Mouse (Mus musculus) G1E (cell line): ENCODE results near the gene Rrm2. TPM values are rescaled to one million over a fixed set of nuclear protein-coding genes. Genes with fewer than 3 reads are reported as not detected.
A peak's percentile ranks its signal among the peaks of the same experiment; 100 is the strongest.

ENCODE experiments used
- ATAC-seq: 2 replicates; pipeline ENCODE4 v1.8.0; 2016; ENCODE audit warnings: mild to moderate bottlenecking; ENCODE audit not compliant: insufficient number of reproducible peaks, poor library complexity, low FRiP score, severe bottlenecking; ENCODE audit errors: extremely low read depth
- DNase-seq: peaks from one replicate; pipeline ENCODE4 v3.0.0; 2012; ENCODE audit warnings: low spot score
- H3K27me3 ChIP-seq: 2 replicates; pipeline ENCODE4 v1.6.1; 2012; ENCODE audit warnings: mild to moderate bottlenecking, low read length, inconsistent platforms; ENCODE audit not compliant: insufficient read depth
- H3K36me3 ChIP-seq: replicated peaks from 2 replicates; pipeline ENCODE3; 2012; ENCODE audit warnings: mild to moderate bottlenecking, inconsistent platforms
- H3K4me1 ChIP-seq: 2 replicates; pipeline ENCODE4 v1.6.1; 2012; ENCODE audit warnings: low read depth, low read length, inconsistent platforms, mixed read lengths; ENCODE audit not compliant: insufficient read depth
- H3K4me3 ChIP-seq: 2 replicates; pipeline ENCODE4 v1.5.1; 2012; ENCODE audit warnings: low read depth, mild to moderate bottlenecking, inconsistent platforms, low read length, moderate library complexity, mixed read lengths
- H3K9me3 ChIP-seq: replicated peaks from 2 replicates; pipeline ENCODE4 v1.6.1; 2012; ENCODE audit warnings: inconsistent platforms
- CTCF ChIP-seq: IDR thresholded peaks from 2 replicates; pipeline ENCODE4 v1.5.1; 2012; ENCODE audit warnings: low read depth, low read length, inconsistent platforms, mixed read lengths
- GATA1 ChIP-seq: IDR thresholded peaks from 2 replicates; pipeline ENCODE4 v1.6.1; 2012; ENCODE audit warnings: borderline replicate concordance, low read length, inconsistent platforms, mixed read lengths
- GATA2 ChIP-seq: IDR thresholded peaks from 2 replicates; pipeline ENCODE4 v1.6.1; 2012; ENCODE audit warnings: low read depth, low read length, inconsistent platforms, borderline replicate concordance
- POLR2AphosphoS5 ChIP-seq: IDR thresholded peaks from 2 replicates; pipeline ENCODE4 v1.6.1; 2012; ENCODE audit warnings: low read depth, low read length, inconsistent platforms; ENCODE audit not compliant: insufficient replicate concordance
- TAL1 ChIP-seq: conservative IDR thresholded peaks from 2 replicates; pipeline ENCODE4 v1.6.1; 2012; ENCODE audit warnings: low read depth, low read length, inconsistent platforms, mixed read lengths
- polyA plus RNA-seq: library from polyadenylated mRNA; stranded (reverse); fragments of >175 nt; gene quantifications from 2 replicates; pipeline ENCODE4 v1.2.3, GENCODE M21; 2012
- total RNA-seq, 2 experiments: library from RNA; stranded (forward) in 1 of 2; stranded (reverse) in 1 of 2; fragments of 200-1000 nt in 1 of 2; fragments of >200 nt in 1 of 2; fragmentation: Nextera tagmentation in 1 of 2; gene quantifications; 2 replicates each; pipeline ENCODE4 v1.2.3; 2014 to 2017

Gene Rrm2
- total and polyA plus RNA-seq, 3 experiments, result 330 to 622 (median 352) TPM

GRCm38 (mm10) chr12:24710672-24711071, 2.6 kb downstream of the Rrm2 start:
- Histone ChIP-seq H3K4me3 (peak overlapping the region; percentile 91), H3K9me3 (no peaks in the 10 kb centered on the region), H3K4me1 (peaks cover 51% of the 10 kb centered on the region), H3K36me3 (peaks cover 62% of the 10 kb centered on the region), H3K27me3 (no peaks in the 10 kb centered on the region)
- DNase-seq (no peak), ATAC-seq (no peak)
- TF ChIP-seq CTCF (peak; percentile 48; the same call in 1 of the 2 replicates), POLR2AphosphoS5 (no peak), GATA2 (no peak)

- H3K36me3 ChIP-seq, result peaks cover 79% of the 10 kb centered on the region
- H3K9me3 ChIP-seq, result no peaks in the 10 kb centered on the region
- H3K4me3 ChIP-seq, result peak overlapping the region; percentile 66; the same call in 1 of the 2 replicates
- TF ChIP-seq TAL1 (no peak), POLR2AphosphoS5 (no peak), GATA1 (no peak), GATA2 (no peak), CTCF (no peak)
- no peak for ATAC-seq
- peaks cover 45% of the 10 kb centered on the region for H3K4me1 ChIP-seq
- H3K27me3 ChIP-seq, result no peaks in the 10 kb centered on the region
- DNase-seq, result no peak
Measured at GRCm38 (mm10) chr12:24712396-24712795, 4.4 kb downstream of the Rrm2 start.

- ATAC-seq (no peak), DNase-seq (no peak)
- no peaks in the 10 kb centered on the region for H3K27me3 ChIP-seq
- TF ChIP-seq POLR2AphosphoS5 (peak; percentile 38; the same call in 1 of the 2 replicates), TAL1 (no peak)
- H3K4me3 ChIP-seq, result no peak overlapping the region
- peaks cover 40% of the 10 kb centered on the region for H3K4me1 ChIP-seq
- H3K36me3 ChIP-seq, result peaks cover 78% of the 10 kb centered on the region
- H3K9me3 ChIP-seq, result no peaks in the 10 kb centered on the region
Measured at GRCm38 (mm10) chr12:24714579-24715255, 6.7 kb downstream of the Rrm2 start.

GRCm38 (mm10) chr12:24715268-24715896, 7.3 kb downstream of the Rrm2 start:
- no peaks in the 10 kb centered on the region for H3K27me3 ChIP-seq
- ATAC-seq (no peak), DNase-seq (no peak)
- H3K9me3 ChIP-seq, result no peaks in the 10 kb centered on the region
- H3K36me3 ChIP-seq, result peaks cover 73% of the 10 kb centered on the region
- H3K4me3 ChIP-seq, result no peak overlapping the region
- peaks cover 39% of the 10 kb centered on the region for H3K4me1 ChIP-seq
- TF ChIP-seq POLR2AphosphoS5 (peak; percentile 77; the same call in 1 of the 2 replicates), GATA2 (no peak), CTCF (no peak), TAL1 (no peak), GATA1 (no peak)

- peak; percentile 63 for DNase-seq
- TF ChIP-seq POLR2AphosphoS5, result no peak
- TF ChIP-seq CTCF, result peak; percentile 99
- no peaks in the 10 kb centered on the region for H3K27me3 ChIP-seq
- peaks cover 27% of the 10 kb centered on the region for H3K4me1 ChIP-seq
- no peaks in the 10 kb centered on the region for H3K9me3 ChIP-seq
- peaks cover 67% of the 10 kb centered on the region for H3K36me3 ChIP-seq
- no peak overlapping the region for H3K4me3 ChIP-seq
- peak; percentile 62 for ATAC-seq
Measured at GRCm38 (mm10) chr12:24716721-24717301, 8.8 kb downstream of the Rrm2 start.

- H3K4me1 ChIP-seq, result peaks cover 3% of the 10 kb centered on the region
- ATAC-seq (no peak), DNase-seq (no peak)
- H3K27me3 ChIP-seq, result no peaks in the 10 kb centered on the region
- TF ChIP-seq POLR2AphosphoS5 (no peak), GATA1 (no peak), CTCF (no peak), GATA2 (no peak), TAL1 (no peak)
- H3K4me3 ChIP-seq, result no peak overlapping the region
- H3K9me3 ChIP-seq, result no peaks in the 10 kb centered on the region
- H3K36me3 ChIP-seq, result peaks cover 15% of the 10 kb centered on the region
Measured at GRCm38 (mm10) chr12:24723434-24723833, 15.4 kb downstream of the Rrm2 start.
